Comparison of ENCODE assay signal across 10 mouse cellular contexts in genomic region chr17:73067423-73067822, GRCm38 (mm10). TPM values are rescaled to one million over a fixed set of nuclear protein-coding genes. Genes with fewer than 3 reads are reported as not detected.
DNase-seq lines count a peak whose midpoint lies in the region; ATAC-seq and TF ChIP-seq lines count a peak whose summit lies in the region.
"Had no signal": no experiment of that assay in that cellular context is flagged by ENCODE, and none has a peak within 500 bp of the region (broad histone marks: within the 10 kb centered on the region; RNA-seq: fewer than 3 reads in every experiment).

No protein-coding gene starts in this region.

- no peaks in the 10 kb centered on the region for H3K9me3 ChIP-seq in intestine, embryonic 14.5 days (ENCODE audit: control insufficient read depth, low read length)
- no peaks in the 10 kb centered on the region for H3K9me3 ChIP-seq in intestine, postnatal 0 days (ENCODE audit: control insufficient read depth)
- no peaks in the 10 kb centered on the region for H3K9me3 ChIP-seq in intestine, embryonic 16.5 days (ENCODE audit: control insufficient read depth, low read length)
- no peaks in the 10 kb centered on the region for H3K9me3 ChIP-seq in lung, postnatal 0 days (ENCODE audit: low read length)
- H3K9me3 ChIP-seq: embryonic facial prominence, embryonic 13.5 days had no signal

- no peak for TF ChIP-seq EP300 in lung, postnatal 0 days (IDR thresholded peaks at IDR 0.05)

- no peak for DNase-seq in intestine, embryonic 14.5 days (ENCODE audit: low spot score)
- DNase-seq in adrenal gland, adult 18-20 months (ENCODE audit: low spot score in 2 of 2): peak; percentile 48 to 58
- DNase-seq in heart, adult 8-10 months (ENCODE audit: low spot score): peak; percentile 70
- DNase-seq in lung, postnatal 0 days (ENCODE audit: low spot score): peak; percentile 78
- DNase-seq in ovary, adult 18-20 months (ENCODE audit: low spot score): no peak

- peak; percentile 41 for ATAC-seq in intestine, embryonic 14.5 days (replicated peaks; ENCODE audit: low FRiP score, low TSS enrichment, low read depth)
- ATAC-seq in intestine, postnatal 0 days: no peak
- peak; percentile 32; the same call in 1 of the 2 replicates for ATAC-seq in intestine, embryonic 16.5 days
- peak; percentile 30 for ATAC-seq in lung, postnatal 0 days
- no peak for ATAC-seq in erythroblast, adult 5-6 weeks (replicated peaks; ENCODE audit: low FRiP score, poor library complexity, severe bottlenecking)

- peaks cover 33% of the 10 kb centered on the region for H3K4me1 ChIP-seq in intestine, embryonic 14.5 days (replicated peaks; ENCODE audit: control insufficient read depth, insufficient read depth, low read length)
- H3K4me1 ChIP-seq in intestine, postnatal 0 days (replicated peaks; ENCODE audit: control insufficient read depth, insufficient read depth, low read length): 0 out of 2 replicates have a peak, but pooled peaks cover 3% of the 10 kb centered on the region
- peaks cover 24% of the 10 kb centered on the region for H3K4me1 ChIP-seq in intestine, embryonic 16.5 days (ENCODE audit: control insufficient read depth, insufficient read depth, low read length)
- H3K4me1 ChIP-seq in lung, postnatal 0 days (ENCODE audit: insufficient read depth, low read depth, low read length): peaks cover 6% of the 10 kb centered on the region; the same call in 1 of the 2 replicates

- no peaks in the 10 kb centered on the region for H3K27me3 ChIP-seq in intestine, embryonic 14.5 days (replicated peaks; ENCODE audit: control insufficient read depth, insufficient read depth, low read length)
- H3K27me3 ChIP-seq in intestine, postnatal 0 days (replicated peaks; ENCODE audit: control insufficient read depth, insufficient read depth, low read length): no peaks in the 10 kb centered on the region
- H3K27me3 ChIP-seq in intestine, embryonic 16.5 days (replicated peaks; ENCODE audit: control insufficient read depth, insufficient read depth, low read length): no peaks in the 10 kb centered on the region
- no peaks in the 10 kb centered on the region for H3K27me3 ChIP-seq in lung, postnatal 0 days (replicated peaks; ENCODE audit: insufficient read depth, low read length)
- H3K27me3 ChIP-seq: CH12.LX; embryonic facial prominence, embryonic 13.5 days had no signal

- no peak overlapping the region for H3K4me3 ChIP-seq in intestine, embryonic 14.5 days (ENCODE audit: low read depth, low read length)
- H3K4me3 ChIP-seq in intestine, postnatal 0 days (ENCODE audit: low read depth, low read length): no peak overlapping the region
- H3K4me3 ChIP-seq in intestine, embryonic 16.5 days (ENCODE audit: low read length): no peak overlapping the region
- no peak overlapping the region for H3K4me3 ChIP-seq in lung, postnatal 0 days (ENCODE audit: low read depth, low read length)
- H3K4me3 ChIP-seq: embryonic facial prominence, embryonic 13.5 days had no signal

- 28% methylated on average over 11 of the region's 11 CpGs for whole genome bisulfite sequencing in intestine, embryonic 14.5 days
- 53% methylated on average over 11 of the region's 11 CpGs for WGBS in intestine, postnatal 0 days
- WGBS in intestine, embryonic 16.5 days: 30% methylated on average over 11 of the region's 11 CpGs
- WGBS in lung, postnatal 0 days: 28% methylated on average over 11 of the region's 11 CpGs

- no peaks in the 10 kb centered on the region for H3K36me3 ChIP-seq in intestine, embryonic 14.5 days (ENCODE audit: control insufficient read depth, insufficient read depth, low read length)
- H3K36me3 ChIP-seq in intestine, postnatal 0 days (ENCODE audit: control insufficient read depth, insufficient read depth): no peaks in the 10 kb centered on the region
- H3K36me3 ChIP-seq in intestine, embryonic 16.5 days (ENCODE audit: control insufficient read depth, insufficient read depth, low read length): no peaks in the 10 kb centered on the region
- H3K36me3 ChIP-seq in lung, postnatal 0 days (ENCODE audit: insufficient read depth, low read length): no peaks in the 10 kb centered on the region
- H3K36me3 ChIP-seq: embryonic facial prominence, embryonic 13.5 days had no signal

- TF ChIP-seq CTCF in intestine, postnatal 0 days (IDR thresholded peaks at IDR 0.05; ENCODE audit: low read depth): no peak
- TF ChIP-seq CTCF in lung, postnatal 0 days (IDR thresholded peaks at IDR 0.05): no peak

- peak overlapping the region; percentile 78 for H3K27ac ChIP-seq in intestine, embryonic 14.5 days (ENCODE audit: low read depth)
- no peak overlapping the region for H3K27ac ChIP-seq in intestine, postnatal 0 days (ENCODE audit: low read depth, low read length)
- peak overlapping the region; percentile 60 for H3K27ac ChIP-seq in intestine, embryonic 16.5 days (ENCODE audit: low read length)
- H3K27ac ChIP-seq in lung, postnatal 0 days (ENCODE audit: low read length): peak overlapping the region; percentile 55; the same call in 1 of the 2 replicates
- H3K27ac ChIP-seq: embryonic facial prominence, embryonic 13.5 days had no signal

- H3K9ac ChIP-seq in intestine, embryonic 14.5 days (ENCODE audit: low read length): no peak overlapping the region
- H3K9ac ChIP-seq in intestine, postnatal 0 days (ENCODE audit: low read depth, low read length): no peak overlapping the region
- H3K9ac ChIP-seq in intestine, embryonic 16.5 days (ENCODE audit: low read depth, low read length): no peak overlapping the region
- H3K9ac ChIP-seq in lung, postnatal 0 days (replicated peaks; ENCODE audit: low read depth): no peak overlapping the region
- H3K9ac ChIP-seq: embryonic facial prominence, embryonic 13.5 days had no signal

- no peak overlapping the region for H3K4me2 ChIP-seq in intestine, embryonic 14.5 days (ENCODE audit: low read length)
- no peak overlapping the region for H3K4me2 ChIP-seq in intestine, postnatal 0 days (replicated peaks; ENCODE audit: low read depth)
- no peak overlapping the region for H3K4me2 ChIP-seq in intestine, embryonic 16.5 days (ENCODE audit: low read depth, low read length)
- peak overlapping the region; percentile 2; the same call in 1 of the 2 replicates for H3K4me2 ChIP-seq in lung, postnatal 0 days (replicated peaks; ENCODE audit: low read depth, low read length)
- H3K4me2 ChIP-seq: embryonic facial prominence, embryonic 13.5 days had no signal

RNA-seq across cellular contexts. Expression of gene Lclat1, which starts 40.4 kb away (rescaled TPM):
- polyA plus RNA-seq in intestine, embryonic 14.5 days (2014; fragmentation: Nextera tagmentation; extraction: Ambion mirVana): 29.2 and 34.6 TPM in 2 replicates
- 21.0 and 24.3 TPM in 2 replicates for polyA plus RNA-seq in intestine, postnatal 0 days (2015; fragmentation: Nextera tagmentation; extraction: Ambion mirVana)
- total RNA-seq in adrenal gland, adult 18-20 months (2021): 10 to 100 TPM; 31.1 to 44.3 TPM
- total RNA-seq in heart, adult 8-10 months (2022): 100 to 1,000 TPM; 101 to 145 (median 128) TPM
- 31.6 and 42.0 TPM in 2 replicates for polyA plus RNA-seq in intestine, embryonic 16.5 days (2015; fragmentation: Nextera tagmentation; extraction: Ambion mirVana)
- polyA plus RNA-seq in lung, postnatal 0 days (2015; fragmentation: Nextera tagmentation; extraction: Ambion mirVana): 9.1 and 10.2 TPM in 2 replicates
- total RNA-seq in erythroblast, adult 5-6 weeks (2015; ENCODE audit: low replicate concordance): 3.6 and 9.0 TPM in 2 replicates
- 1.3 and 3.3 TPM in 2 replicates for total RNA-seq in erythroblast, adult 5-6 weeks (2017; ENCODE audit: low replicate concordance)

Comparison
In these comparisons a context has a peak if more than half of its experiments do, and no peak if none do; other contexts are left out.
1. ATAC-seq: peak in intestine, embryonic 14.5 days (single experiment), intestine, embryonic 16.5 days (single experiment) and lung, postnatal 0 days (single experiment); none in intestine, postnatal 0 days (single experiment) and erythroblast, adult 5-6 weeks (single experiment).
2. DNase-seq: peak in adrenal gland, adult 18-20 months (2 of 2), heart, adult 8-10 months (single experiment) and lung, postnatal 0 days (single experiment); none in intestine, embryonic 14.5 days (single experiment) and ovary, adult 18-20 months (single experiment).